Mouse (Mus musculus) induced T-regulatory cell, adult 2 months (primary cell): ENCODE data around the gene Tmub1.
A peak's percentile ranks its signal among the peaks of the same experiment; 100 is the strongest.
"Not testable (repeated sequence)": the region's sequence is repeated elsewhere in the genome, so short reads cannot be mapped to it uniquely, and the experiment has no call there.

Experiments used
- DNase-seq: peaks from one replicate; pipeline ENCODE4 v3.0.0-alpha.2; 2012; ENCODE audit warnings: low read depth

The Tmub1 gene

GRCm38 (mm10) chr5:24424004-24424781, 23.5 kb downstream of the Tmub1 start:
- DNase-seq: no peak

DNA sequence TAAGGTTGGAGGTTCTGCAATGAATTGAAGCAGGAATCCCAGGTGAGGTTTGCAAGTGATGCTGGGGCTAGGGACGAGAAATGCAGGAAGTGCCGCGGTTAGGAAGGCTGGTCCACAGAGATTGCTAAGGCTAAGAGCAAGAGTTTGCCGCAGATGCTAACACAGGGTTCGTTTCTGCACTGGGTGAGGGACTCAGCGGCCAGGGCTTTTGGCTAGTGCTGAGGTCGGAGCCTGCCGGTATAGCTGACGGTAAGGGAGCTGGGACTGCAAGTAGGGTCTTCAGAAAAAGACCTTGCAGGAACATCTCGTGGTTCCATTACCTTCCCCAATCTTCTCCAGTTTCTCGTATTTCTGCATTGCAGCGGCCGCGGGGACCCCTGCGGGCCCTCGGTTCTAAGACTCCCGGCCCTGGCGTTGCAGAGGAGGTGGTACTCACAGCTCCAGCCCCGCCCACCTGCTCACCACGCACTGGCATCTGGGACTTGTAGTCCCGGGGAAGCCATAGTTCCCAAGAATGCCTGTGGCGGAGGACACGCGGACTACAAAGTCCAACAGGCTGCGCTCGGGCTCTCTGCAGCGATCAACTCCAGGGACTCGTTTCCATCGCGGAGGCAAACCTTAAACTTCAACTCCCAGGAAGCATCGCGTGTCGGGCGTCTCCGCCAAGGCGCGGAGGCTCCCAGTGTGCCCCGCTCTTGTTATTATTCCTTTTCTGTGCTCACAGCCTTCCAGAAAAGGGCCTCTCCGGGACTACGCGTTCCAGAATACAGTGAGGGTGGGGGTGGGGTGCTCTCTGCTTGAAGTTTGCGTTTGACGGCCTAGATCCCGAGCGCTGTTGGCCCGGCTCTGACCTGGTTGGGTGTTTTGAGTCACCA, 24.3 kb downstream of the Tmub1 start, which contains the start of the genes Cdk5 and Slc4a2:
TSS of gene Cdk5 (minus strand) at position 402 of the 875 bp plus-strand sequence.
TSS of gene Slc4a2 (plus strand) at position 709 of the 875 bp plus-strand sequence.
- peak; percentile 98 for DNase-seq

- no peak for DNase-seq
Observed at GRCm38 (mm10) chr5:24420381-24420780, 27.3 kb downstream of the Tmub1 start.

DNA sequence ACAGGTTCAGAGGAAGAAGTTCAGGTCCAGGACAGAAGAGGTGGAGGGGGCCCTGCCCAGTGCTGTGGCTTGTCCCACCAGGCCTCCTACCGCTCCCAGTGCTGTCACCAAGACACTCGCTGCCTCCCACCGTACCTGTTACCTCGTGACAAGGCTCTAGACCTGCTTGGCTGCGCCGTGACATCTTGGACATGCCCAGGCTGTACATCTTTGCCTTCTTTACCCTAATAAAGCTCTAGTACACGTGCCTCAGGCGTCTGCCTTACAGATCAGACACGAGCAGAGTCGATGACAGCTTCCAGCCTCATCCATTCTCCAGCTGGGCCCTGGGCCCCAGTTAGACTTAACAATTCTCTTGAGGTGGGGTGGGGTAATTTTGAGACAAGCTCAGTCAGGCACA, 30.1 kb downstream of the Tmub1 start:
- no peak for DNase-seq

GRCm38 (mm10) chr5:24416222-24416736, 31.4 kb downstream of the Tmub1 start:
- peak; percentile 83 for DNase-seq

GRCm38 (mm10) chr5:24413938-24414337, 33.7 kb downstream of the Tmub1 start:
- DNase-seq: no peak

- no peak for DNase-seq
Observed at GRCm38 (mm10) chr5:24413042-24413693, 34.5 kb downstream of the Tmub1 start, which contains the start of gene Asic3. Gene Asic3 (plus strand): TSS chr5:24413392.

DNA sequence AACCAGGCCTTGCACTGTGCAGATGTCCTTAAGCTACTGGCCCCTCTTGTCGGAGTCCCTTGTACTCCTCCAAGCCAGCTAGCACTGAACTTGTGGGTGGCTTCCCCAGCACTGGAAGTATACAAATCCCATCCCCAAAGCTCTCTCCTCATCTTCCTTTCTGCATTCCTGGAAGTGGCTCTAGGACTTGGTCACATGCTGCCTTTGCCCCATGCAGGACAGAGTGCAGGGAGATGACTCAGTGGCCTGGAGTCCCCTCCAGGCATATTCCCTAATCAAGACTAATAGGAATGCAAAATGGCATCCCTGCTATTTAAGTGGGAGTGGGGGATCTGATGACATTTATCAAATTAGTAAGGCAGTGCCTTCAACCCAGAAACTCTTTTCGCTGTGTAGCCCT, 35.6 kb downstream of the Tmub1 start:
- DNase-seq: no peak

- DNase-seq: no peak
Observed at GRCm38 (mm10) chr5:24409466-24409865, 38.2 kb downstream of the Tmub1 start.

DNA sequence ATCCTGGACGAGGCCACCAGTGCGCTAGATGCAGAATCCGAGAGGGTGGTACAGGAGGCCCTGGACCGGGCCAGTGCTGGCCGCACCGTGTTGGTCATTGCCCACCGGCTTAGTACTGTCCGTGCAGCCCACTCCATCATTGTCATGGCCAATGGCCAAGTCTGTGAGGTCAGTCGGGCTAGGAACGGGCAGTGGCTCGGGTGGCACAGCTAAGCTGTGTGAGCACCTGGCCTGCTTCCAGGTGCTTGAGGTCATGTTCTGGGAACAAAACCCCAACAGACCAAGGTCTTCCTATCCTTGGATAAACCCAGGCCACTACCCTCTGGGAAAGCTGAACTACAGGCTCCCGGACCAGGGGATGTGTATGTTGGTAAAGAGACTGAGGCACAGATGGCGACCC, 39.0 kb downstream of the Tmub1 start:
- DNase-seq: no peak

DNA sequence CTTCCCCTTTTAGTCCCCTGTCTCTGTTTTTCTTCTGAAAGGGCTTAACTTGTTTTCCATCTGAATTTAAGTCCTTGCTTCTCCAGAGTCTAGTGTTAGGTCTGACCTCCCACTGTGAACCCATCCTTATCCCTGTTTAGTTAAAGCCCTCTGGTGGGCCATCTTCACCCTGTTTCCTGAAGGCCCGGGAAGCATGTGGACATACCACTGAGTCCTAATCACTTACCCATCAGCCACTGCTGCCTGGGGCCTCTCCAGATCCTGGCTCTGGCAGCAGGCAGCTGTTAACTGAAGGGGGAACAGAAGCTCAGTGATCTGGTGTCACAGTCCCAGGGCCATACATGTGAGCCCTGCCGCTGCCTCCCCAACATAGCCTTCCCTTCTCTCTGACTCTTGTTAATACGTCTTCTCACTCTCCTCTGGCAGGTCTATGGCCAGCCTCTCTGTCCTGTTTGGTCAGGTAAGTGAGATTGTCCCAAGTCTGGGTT, 42.2 kb downstream of the Tmub1 start:
- no peak for DNase-seq

GRCm38 (mm10) chr5:24404594-24405360, 42.9 kb downstream of the Tmub1 start:
- DNase-seq: no peak

DNA sequence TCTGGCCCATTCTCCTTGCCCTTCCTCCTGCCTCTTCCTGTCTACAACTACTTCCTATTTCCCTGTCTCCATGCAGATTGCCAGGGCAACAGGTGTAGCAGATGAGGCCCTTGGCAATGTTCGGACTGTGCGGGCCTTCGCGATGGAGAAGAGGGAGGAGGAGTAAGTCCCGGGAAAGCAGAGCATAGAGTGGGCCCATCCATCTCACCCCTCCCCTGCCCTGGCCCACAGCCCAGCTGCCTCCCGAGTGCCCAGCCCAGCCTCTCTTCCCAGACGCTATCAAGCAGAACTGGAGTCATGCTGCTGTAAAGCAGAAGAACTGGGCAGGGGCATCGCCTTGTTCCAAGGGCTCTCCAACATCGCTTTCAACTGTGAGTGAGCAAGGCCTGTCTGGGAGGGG, 45.7 kb downstream of the Tmub1 start:
- DNase-seq: no peak

DNA sequence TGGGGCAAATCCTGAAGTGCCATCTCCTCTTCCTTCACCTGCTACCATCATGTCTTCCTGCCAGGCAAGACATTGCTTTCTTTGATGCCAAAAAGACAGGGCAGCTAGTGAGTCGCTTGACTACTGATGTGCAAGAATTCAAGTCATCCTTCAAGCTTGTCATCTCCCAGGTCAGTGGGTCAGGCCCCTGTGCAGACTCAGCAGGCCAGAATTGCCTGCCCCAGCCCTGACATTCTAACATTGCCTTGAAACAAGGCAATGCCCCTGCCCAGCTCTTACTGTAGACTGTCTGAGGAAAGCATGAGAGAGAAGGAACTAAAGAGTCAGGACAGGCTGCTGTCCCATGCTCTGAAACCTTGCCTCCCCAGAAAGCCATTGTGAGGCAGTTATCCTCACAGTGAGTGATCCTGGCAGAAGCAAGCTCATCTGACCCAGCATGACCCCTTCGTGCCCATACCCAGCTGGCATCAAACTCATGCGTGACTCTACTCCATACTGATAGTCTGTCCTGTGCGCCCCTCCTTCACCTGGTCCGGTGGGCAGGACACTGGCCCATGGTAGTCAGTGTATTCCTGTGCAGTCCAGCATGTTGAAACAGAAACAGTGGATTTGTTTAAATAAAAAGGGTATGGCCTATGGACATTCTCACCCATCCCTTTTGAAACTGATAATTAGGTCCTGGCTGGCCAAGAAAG, 46.6 kb downstream of the Tmub1 start:
- DNase-seq: no peak

GRCm38 (mm10) chr5:24400362-24400761, 47.3 kb downstream of the Tmub1 start:
- no peak for DNase-seq

DNA sequence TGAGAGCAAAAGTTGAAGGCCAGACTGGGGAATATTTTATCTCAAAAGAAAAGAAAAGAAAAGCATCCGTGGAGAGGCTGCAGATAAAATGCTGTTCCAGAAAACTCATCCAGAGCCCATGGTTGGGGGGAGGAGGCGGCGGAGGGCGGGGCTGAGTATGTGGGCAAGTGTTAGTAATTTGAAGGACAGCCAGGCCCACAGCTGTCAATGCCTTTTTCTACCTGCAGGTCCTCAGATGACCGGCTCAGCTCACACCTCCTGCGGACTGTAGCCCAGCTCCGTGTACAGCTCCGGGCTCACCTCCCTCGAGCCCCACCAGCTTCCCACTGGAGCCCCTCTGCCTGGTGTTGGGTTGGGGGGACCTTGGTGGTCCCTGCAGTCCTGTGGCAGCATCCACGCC, 48.0 kb downstream of the Tmub1 start:
- DNase-seq: no peak

DNA sequence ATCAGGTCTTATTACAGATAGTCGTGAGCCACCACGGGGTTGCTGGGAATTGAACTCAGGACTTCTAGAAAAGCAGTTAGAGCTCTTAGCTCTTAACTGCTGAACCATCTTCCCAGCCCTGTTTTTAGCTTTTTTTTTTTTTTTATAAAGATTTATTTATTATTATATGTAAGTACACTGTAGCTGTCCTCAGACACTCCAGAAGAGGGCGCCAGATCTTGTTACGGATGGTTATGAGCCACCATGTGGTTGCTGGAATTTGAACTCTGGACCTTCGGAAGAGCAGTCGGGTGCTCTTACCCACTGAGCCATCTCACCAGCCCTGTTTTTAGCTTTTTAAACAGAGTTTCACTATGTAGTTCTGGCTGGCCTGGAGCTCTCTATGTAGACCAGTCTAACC, 51.4 kb downstream of the Tmub1 start:
- DNase-seq: not testable (repeated sequence)
